Mouse (Mus musculus) heart, postnatal 36 days (tissue): ENCODE data around the gene Rad23b. TPM values are rescaled to one million over a fixed set of nuclear protein-coding genes. Genes with fewer than 3 reads are reported as not detected.

Experiments used
- total RNA-seq, 2 experiments: library from RNA; stranded (reverse); gene quantifications; 2 replicates each; pipeline ENCODE4 v1.2.3; 2021

Rad23b gene
- total RNA-seq, 2 experiments from 2014 or later = 109 to 118 TPM

Other genes starting within 250 kb of the Rad23b start
- 10 to 100 TPM; 29.7 to 42.3 TPM for gene Klf4, start 182.4 kb downstream of the Rad23b start, total RNA-seq